Mouse (Mus musculus) liver, embryonic 13.5 days (tissue): ENCODE results near the gene Asprv1. TPM values are rescaled to one million over a fixed set of nuclear protein-coding genes. Genes with fewer than 3 reads are reported as not detected.
A peak's percentile ranks its signal among the peaks of the same experiment; 100 is the strongest.

ENCODE experiments used
- ATAC-seq: fragments of 200-750 bp; cut with Nextera tagmentation; 2 replicates; pipeline ENCODE4 v1.8.0; 2017; ENCODE audit warnings: low read depth, mild to moderate bottlenecking, moderate number of reproducible peaks, moderate library complexity
- DNase-seq: peaks from one replicate; pipeline ENCODE4 v3.0.0; 2022
- H3K27ac ChIP-seq: fragments of 300-500 bp; sonication (generic); 2 replicates; pipeline ENCODE4 v1.5.1; 2015; ENCODE audit warnings: moderate library complexity, mild to moderate bottlenecking, inconsistent platforms
- H3K27me3 ChIP-seq: fragments of 300-500 bp; sonication (generic); 2 replicates; pipeline ENCODE4 v1.6.1; 2015; ENCODE audit warnings: mild to moderate bottlenecking, inconsistent platforms
- H3K36me3 ChIP-seq: fragments of 300-500 bp; sonication (generic); 2 replicates; pipeline ENCODE4 v1.6.1; 2015; ENCODE audit warnings: mild to moderate bottlenecking, inconsistent platforms
- H3K4me1 ChIP-seq: fragments of 300-500 bp; sonication (generic); replicated peaks from 2 replicates; pipeline ENCODE4 v1.6.1; 2015; ENCODE audit warnings: inconsistent platforms
- H3K4me2 ChIP-seq: fragments of 300-500 bp; sonication (generic); 2 replicates; pipeline ENCODE4 v1.6.1; 2015; ENCODE audit warnings: inconsistent platforms, mild to moderate bottlenecking, moderate library complexity
- H3K4me3 ChIP-seq: fragments of 300-500 bp; sonication (generic); replicated peaks from 2 replicates; pipeline ENCODE4 v1.5.1; 2015; ENCODE audit warnings: mild to moderate bottlenecking, inconsistent platforms
- H3K9ac ChIP-seq: fragments of 300-500 bp; sonication (generic); 2 replicates; pipeline ENCODE4 v1.6.1; 2015; ENCODE audit warnings: mild to moderate bottlenecking, inconsistent platforms
- H3K9me3 ChIP-seq: fragments of 300-500 bp; sonication (generic); replicated peaks from 2 replicates; pipeline ENCODE4 v1.6.1; 2016; ENCODE audit warnings: inconsistent platforms
- WGBS: fragments of 180-500 bp; shearing (Covaris S2); methylation state at CpG from one replicate; pipeline ENCODE4 v1.1.7; 2015; ENCODE audit not compliant: insufficient replicate concordance; 5-methylcytosine and 5-hydroxymethylcytosine counted together
- polyA plus RNA-seq: library from polyadenylated mRNA; unstranded; fragments of >200 nt; fragmentation: Nextera tagmentation; extraction: Ambion mirVana; gene quantifications from 2 replicates; pipeline ENCODE4 v1.2.1, GENCODE M21; 2015

The Asprv1 gene
- 0.25 and 0.29 TPM in 2 replicates for polyA plus RNA-seq

GRCm38 (mm10) chr6:86627946-86628345, at the start of gene Asprv1:
Gene Asprv1, plus strand, starts transcription at chr6:86628164.
- Histone ChIP-seq H3K9me3 (no peaks in the 10 kb centered on the region), H3K4me2 (no peak within 1 kb of the TSS), H3K4me3 (no peak within 1 kb of the TSS), H3K4me1 (peaks cover 12% of the 10 kb centered on the region), H3K27ac (no peak within 1 kb of the TSS; the same call in 1 of the 2 replicates), H3K27me3 (0 out of 2 replicates have a peak, but pooled peaks cover 7% of the 10 kb centered on the region), H3K9ac (no peak within 1 kb of the TSS), H3K36me3 (no peaks in the 10 kb centered on the region)
- 59% methylated on average over 10 of the region's 10 CpGs for WGBS
- DNase-seq: no peak
- no peak for ATAC-seq

GRCm38 (mm10) chr6:86578396-86578795, 49.6 kb upstream of the Asprv1 start:
- Histone ChIP-seq H3K9ac (no peak overlapping the region), H3K27ac (no peak overlapping the region), H3K36me3 (no peaks in the 10 kb centered on the region), H3K9me3 (no peaks in the 10 kb centered on the region), H3K4me3 (no peak overlapping the region), H3K4me1 (no peaks in the 10 kb centered on the region), H3K4me2 (no peak overlapping the region), H3K27me3 (no peaks in the 10 kb centered on the region)
- WGBS: 73% methylated on average over 2 of the region's 2 CpGs
- no peak for DNase-seq
- no peak for ATAC-seq

- no peaks in the 10 kb centered on the region for H3K36me3 ChIP-seq
- WGBS: 53% methylated on average over 2 of the region's 2 CpGs
- no peak overlapping the region for H3K27ac ChIP-seq
- H3K4me3 ChIP-seq: no peak overlapping the region
- no peaks in the 10 kb centered on the region for H3K27me3 ChIP-seq
- no peaks in the 10 kb centered on the region for H3K9me3 ChIP-seq
- DNase-seq: no peak
- no peak overlapping the region for H3K9ac ChIP-seq
- no peak overlapping the region for H3K4me2 ChIP-seq
- ATAC-seq: no peak
- H3K4me1 ChIP-seq: peaks cover 8% of the 10 kb centered on the region
Observed at GRCm38 (mm10) chr6:86579066-86579784, 48.7 kb upstream of the Asprv1 start.

- Histone ChIP-seq H3K4me3 (no peak overlapping the region), H3K27me3 (no peaks in the 10 kb centered on the region), H3K9me3 (no peaks in the 10 kb centered on the region), H3K9ac (no peak overlapping the region), H3K4me2 (no peak overlapping the region), H3K36me3 (no peaks in the 10 kb centered on the region), H3K27ac (no peak overlapping the region), H3K4me1 (peaks cover 15% of the 10 kb centered on the region)
- WGBS: 63% methylated on average over 3 of the region's 3 CpGs
- no peak for DNase-seq
- no peak for ATAC-seq
Observed at GRCm38 (mm10) chr6:86579926-86580325, 48.0 kb upstream of the Asprv1 start.

GRCm38 (mm10) chr6:86583141-86583540, 44.8 kb upstream of the Asprv1 start:
- Histone ChIP-seq H3K4me1 (peaks cover 25% of the 10 kb centered on the region), H3K4me2 (no peak overlapping the region), H3K36me3 (no peaks in the 10 kb centered on the region), H3K9me3 (no peaks in the 10 kb centered on the region), H3K27me3 (peaks cover 3% of the 10 kb centered on the region; the same call in 1 of the 2 replicates), H3K27ac (no peak overlapping the region), H3K9ac (no peak overlapping the region), H3K4me3 (no peak overlapping the region)
- ATAC-seq (no peak), DNase-seq (no peak)
- 74% methylated on average over 3 of the region's 3 CpGs for WGBS

- Histone ChIP-seq H3K27me3 (peaks cover 3% of the 10 kb centered on the region; the same call in 1 of the 2 replicates), H3K36me3 (no peaks in the 10 kb centered on the region), H3K9me3 (no peaks in the 10 kb centered on the region), H3K4me3 (no peak overlapping the region), H3K4me2 (no peak overlapping the region), H3K27ac (no peak overlapping the region), H3K9ac (no peak overlapping the region), H3K4me1 (peaks cover 30% of the 10 kb centered on the region)
- ATAC-seq: no peak
- DNase-seq: no peak
- WGBS: 55% methylated on average over 8 of the region's 8 CpGs
Observed at GRCm38 (mm10) chr6:86583601-86584215, 44.3 kb upstream of the Asprv1 start.

- Histone ChIP-seq H3K36me3 (no peaks in the 10 kb centered on the region), H3K4me1 (peaks cover 32% of the 10 kb centered on the region), H3K9ac (peak overlapping the region; percentile 49), H3K4me3 (peak overlapping the region; percentile 24), H3K4me2 (peak overlapping the region; percentile 53), H3K27me3 (peaks cover 3% of the 10 kb centered on the region; the same call in 1 of the 2 replicates), H3K27ac (peak overlapping the region; percentile 61), H3K9me3 (no peaks in the 10 kb centered on the region)
- DNase-seq (no peak), ATAC-seq (peak; percentile 7; the same call in 1 of the 2 replicates)
- 39% methylated on average over 14 of the region's 14 CpGs for WGBS
Observed at GRCm38 (mm10) chr6:86584296-86585015, 43.5 kb upstream of the Asprv1 start.

- H3K27ac ChIP-seq: peak overlapping the region; percentile 61
- ATAC-seq: peak; percentile 48
- H3K4me2 ChIP-seq: peak overlapping the region; percentile 53
- DNase-seq: peak; percentile 29
- H3K4me3 ChIP-seq: peak overlapping the region; percentile 24
- 12% methylated on average over 16 of the region's 16 CpGs for WGBS
- H3K9me3 ChIP-seq: no peaks in the 10 kb centered on the region
- H3K9ac ChIP-seq: peak overlapping the region; percentile 49
- no peaks in the 10 kb centered on the region for H3K36me3 ChIP-seq
- peaks cover 3% of the 10 kb centered on the region; the same call in 1 of the 2 replicates for H3K27me3 ChIP-seq
- H3K4me1 ChIP-seq: peaks cover 32% of the 10 kb centered on the region
Observed at GRCm38 (mm10) chr6:86585070-86585600, 42.8 kb upstream of the Asprv1 start.

- no peak overlapping the region for H3K27ac ChIP-seq
- ATAC-seq: no peak
- WGBS: 50% methylated on average over 5 of the region's 5 CpGs
Observed at GRCm38 (mm10) chr6:86586070-86586469, 41.9 kb upstream of the Asprv1 start.

GRCm38 (mm10) chr6:86588429-86588828, 39.5 kb upstream of the Asprv1 start:
- H3K4me2 ChIP-seq: no peak overlapping the region
- H3K36me3 ChIP-seq: no peaks in the 10 kb centered on the region
- H3K9ac ChIP-seq: no peak overlapping the region
- ATAC-seq (peak; percentile 52; the same call in 1 of the 2 replicates), DNase-seq (no peak)
- peaks cover 32% of the 10 kb centered on the region for H3K4me1 ChIP-seq
- H3K9me3 ChIP-seq: no peaks in the 10 kb centered on the region
- H3K27me3 ChIP-seq: peaks cover 3% of the 10 kb centered on the region; the same call in 1 of the 2 replicates
- H3K27ac ChIP-seq: no peak overlapping the region
- 33% methylated on average over 6 of the region's 7 CpGs for WGBS
- H3K4me3 ChIP-seq: no peak overlapping the region

More at GRCm38 (mm10) chr6:86586070-86586469, 41.9 kb upstream of the Asprv1 start:
- H3K4me2 ChIP-seq: no peak overlapping the region
- no peak for DNase-seq
- no peak overlapping the region for H3K9ac ChIP-seq
- no peak overlapping the region for H3K4me3 ChIP-seq
- peaks cover 3% of the 10 kb centered on the region; the same call in 1 of the 2 replicates for H3K27me3 ChIP-seq
- H3K36me3 ChIP-seq: no peaks in the 10 kb centered on the region
- peaks cover 32% of the 10 kb centered on the region for H3K4me1 ChIP-seq
- no peaks in the 10 kb centered on the region for H3K9me3 ChIP-seq
